Mouse (Mus musculus): ENCODE data around the gene 1700034J05Rik.

GRCm38 (mm10) chr6:146926415-146926980, 27.7 kb downstream of the 1700034J05Rik start:
- TF ChIP-seq POLR2A (IDR thresholded peaks at IDR 0.05; ENCODE audit: insufficient read depth, low read depth, low read length) (no peak), CTCF (IDR thresholded peaks at IDR 0.05; ENCODE audit: insufficient read depth, low read depth, low read length) (no peak)

Measured in olfactory bulb, adult 2 months (tissue).